Mouse (Mus musculus) liver, adult 2 months (tissue): ENCODE data around the gene Chil4.

Experiments
- CTCF ChIP-seq: fragments of 200-500 bp; IDR thresholded peaks from 2 replicates; pipeline ENCODE4 v1.5.1; 2011; ENCODE audit warnings: low read depth, low read length, control low read depth
- POLR2A ChIP-seq: fragments of 200-500 bp; IDR thresholded peaks from 2 replicates; pipeline ENCODE4 v1.6.1; 2011; ENCODE audit warnings: low read length, control low read depth; ENCODE audit not compliant: insufficient read depth; ENCODE audit errors: extremely low read depth

DNA sequence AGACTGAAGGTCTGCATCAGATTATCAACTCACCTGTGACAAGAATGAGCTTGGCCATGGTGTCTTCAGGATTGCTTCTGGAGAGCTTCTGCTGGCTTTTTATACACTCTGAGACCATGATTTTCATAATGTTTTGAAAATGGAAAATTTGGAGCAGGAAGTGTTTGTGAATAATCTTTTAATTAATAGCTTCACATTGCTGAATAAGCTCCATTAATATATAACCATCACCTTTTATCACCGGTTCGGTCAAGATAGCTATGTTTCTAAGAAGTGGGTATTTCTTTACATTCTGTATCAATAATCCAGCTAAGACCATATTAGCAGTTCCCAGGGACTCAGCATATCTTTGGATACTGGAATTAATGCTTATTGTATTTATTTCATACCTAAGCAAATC, at the start of gene Chil4:
- no peak for TF ChIP-seq POLR2A
- no peak for TF ChIP-seq CTCF
